Mouse (Mus musculus): ENCODE data around the gene Edc3.

Edc3 gene

GRCm38 (mm10) chr9:57708068-57708719 is at the start of gene Edc3:
Gene Edc3 (plus strand): TSS chr9:57708540.
- peak; percentile 91 for DNase-seq

GRCm38 (mm10) chr9:57658970-57659369 is 49.4 kb upstream of the Edc3 start:
- DNase-seq = no peak

- peak; percentile 77 for DNase-seq
Observed at GRCm38 (mm10) chr9:57659774-57660173, 48.6 kb upstream of the Edc3 start.

DNA sequence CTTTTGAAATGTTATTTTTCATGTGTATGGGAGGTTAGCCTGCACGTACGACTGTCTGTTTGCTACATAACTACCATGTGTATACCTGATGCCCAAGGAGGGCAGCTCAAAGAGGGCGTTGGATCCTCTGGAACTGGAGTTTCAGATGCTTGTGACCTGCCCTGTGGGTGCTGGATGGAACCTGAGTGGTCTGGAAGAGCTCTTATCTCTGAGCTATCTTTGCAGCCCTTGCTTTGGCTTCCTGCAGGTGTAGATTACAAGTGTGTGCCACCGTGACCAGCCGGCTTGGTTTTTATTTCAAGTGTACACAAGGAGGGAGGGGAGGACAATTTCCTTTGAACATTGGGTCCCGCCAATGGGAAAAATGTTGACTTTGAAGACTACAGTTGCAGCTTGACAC is 47.8 kb upstream of the Edc3 start:
- DNase-seq = peak; percentile 68

DNA sequence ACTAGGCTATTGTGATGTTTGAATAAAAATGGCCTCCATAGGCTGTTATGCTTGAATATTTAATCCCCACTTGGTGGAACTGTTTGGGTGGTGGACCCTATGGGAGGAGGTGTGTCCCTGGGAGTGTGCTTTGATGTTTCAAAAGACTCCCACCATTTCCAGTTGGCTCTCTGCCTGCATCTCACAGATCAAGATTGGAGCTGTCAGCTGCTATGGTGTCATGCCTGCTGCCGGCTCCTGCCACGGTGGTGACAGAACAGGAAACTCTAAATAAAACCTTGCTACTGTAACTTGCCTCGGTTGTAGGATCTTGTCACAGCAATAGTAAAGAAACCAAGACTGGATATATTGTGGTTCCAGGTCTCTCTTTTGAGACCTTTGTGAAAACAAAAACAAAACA is 46.8 kb upstream of the Edc3 start:
- DNase-seq = no peak

DNA sequence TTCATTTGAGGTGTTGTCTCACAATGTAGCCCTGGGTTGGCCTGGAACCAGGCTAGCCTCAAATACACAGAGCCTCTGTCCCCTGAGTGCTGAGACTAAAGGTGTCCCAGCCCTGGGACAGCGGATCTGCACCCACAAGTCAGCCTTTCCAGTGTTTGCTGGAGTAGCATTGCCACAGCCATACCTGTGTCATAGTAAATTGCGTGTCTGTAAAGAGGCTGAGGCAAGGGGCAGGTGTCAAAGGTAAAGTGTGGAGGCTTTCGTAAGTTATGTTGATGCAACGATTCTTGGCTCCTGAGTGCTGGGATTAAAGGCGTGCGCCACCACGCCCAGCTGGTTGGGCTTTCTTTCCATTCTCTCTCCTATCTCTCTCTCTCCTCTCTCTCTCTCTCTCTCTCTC is 43.7 kb upstream of the Edc3 start:
- no peak for DNase-seq

- no peak for DNase-seq
Observed at GRCm38 (mm10) chr9:57666536-57666935, 41.8 kb upstream of the Edc3 start.

DNA sequence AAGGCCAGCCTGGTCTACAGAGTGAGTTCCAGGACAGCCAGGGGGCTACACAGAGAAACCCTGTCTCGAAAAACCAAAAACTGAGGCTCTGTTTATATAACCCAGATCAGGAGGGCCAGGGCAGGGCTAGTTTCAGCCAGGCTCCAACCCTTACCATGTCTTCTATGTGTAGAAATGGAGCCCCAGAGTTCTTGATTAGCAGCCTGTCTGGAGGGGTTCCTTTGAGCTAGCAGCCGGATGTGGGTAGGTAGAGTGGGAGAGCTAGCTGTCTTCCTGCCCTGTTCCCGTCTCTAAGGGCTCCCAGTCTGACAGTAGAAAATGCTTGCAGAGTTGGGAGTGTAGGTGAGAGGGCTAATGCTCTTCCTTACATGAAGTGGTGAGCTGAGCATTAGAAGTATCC is 41.2 kb upstream of the Edc3 start:
- DNase-seq = no peak

GRCm38 (mm10) chr9:57667817-57668216 is 40.5 kb upstream of the Edc3 start:
- DNase-seq = no peak

DNA sequence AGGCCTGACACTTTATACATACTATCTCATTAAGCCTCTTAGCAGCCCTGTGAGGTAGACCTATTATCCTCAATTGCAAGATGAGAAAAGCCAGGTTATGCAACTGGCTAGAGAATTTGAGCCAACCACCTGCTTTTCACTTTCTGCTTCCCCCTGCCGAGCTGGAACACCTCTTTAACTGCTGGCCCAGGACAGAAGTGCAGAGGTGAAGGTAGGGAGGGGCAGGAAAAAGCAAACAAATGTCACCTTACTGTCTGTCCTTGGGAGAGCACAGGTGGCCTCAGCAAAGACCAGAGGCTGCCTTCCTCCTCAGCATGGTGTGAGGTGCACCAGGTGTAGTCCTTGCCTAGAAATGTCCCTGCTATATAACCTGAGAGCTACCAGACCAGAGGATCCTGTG is 40.1 kb upstream of the Edc3 start:
- DNase-seq = no peak

DNA sequence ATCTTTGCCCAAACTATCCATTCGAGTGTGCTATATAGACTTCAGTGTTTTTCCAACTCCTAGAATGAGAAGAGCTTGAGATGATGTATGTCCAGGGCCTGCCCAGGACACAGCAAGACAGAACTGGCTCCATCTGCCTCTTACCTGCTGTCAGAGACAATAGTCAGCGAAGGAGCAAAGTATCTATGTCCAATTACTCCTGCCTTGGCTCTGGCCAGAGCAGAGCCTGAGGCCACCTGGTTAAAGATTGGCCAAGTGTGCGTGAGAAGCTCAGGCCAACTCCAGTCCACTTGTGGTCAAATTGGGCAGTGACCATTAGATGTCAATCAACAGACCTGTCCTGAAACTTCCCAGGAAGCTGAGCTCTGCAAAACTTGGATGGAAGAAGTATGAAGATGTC is 38.8 kb upstream of the Edc3 start:
- no peak for DNase-seq

GRCm38 (mm10) chr9:57671037-57671436 is 37.3 kb upstream of the Edc3 start:
- no peak for DNase-seq

GRCm38 (mm10) chr9:57671500-57671899 is 36.8 kb upstream of the Edc3 start:
- peak; percentile 40 for DNase-seq

DNA sequence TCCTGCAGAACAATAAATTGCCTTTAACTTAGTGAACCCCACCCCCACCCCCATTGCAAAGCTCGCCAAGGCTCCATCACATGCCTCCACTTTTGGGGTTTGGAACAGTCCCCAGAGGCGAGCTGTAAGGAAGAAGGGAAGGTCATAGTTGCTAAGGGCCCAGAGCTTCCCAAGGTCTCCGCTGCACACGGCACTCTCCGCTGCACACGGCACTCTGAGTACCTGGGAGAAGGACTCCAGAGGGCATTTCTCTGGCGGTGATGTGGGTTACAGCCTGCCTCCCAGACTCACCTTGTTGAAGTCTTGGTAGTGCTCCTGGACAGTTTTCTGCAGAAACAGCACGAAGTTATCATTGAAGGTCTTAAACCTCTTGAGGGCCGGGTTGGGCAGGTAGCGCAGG is 26.9 kb upstream of the Edc3 start:
- no peak for DNase-seq

GRCm38 (mm10) chr9:57683520-57683919 is 24.8 kb upstream of the Edc3 start, which contains the start of gene Cyp1a2:
Gene Cyp1a2 (minus strand): TSS chr9:57683703.
- no peak for DNase-seq

DNA sequence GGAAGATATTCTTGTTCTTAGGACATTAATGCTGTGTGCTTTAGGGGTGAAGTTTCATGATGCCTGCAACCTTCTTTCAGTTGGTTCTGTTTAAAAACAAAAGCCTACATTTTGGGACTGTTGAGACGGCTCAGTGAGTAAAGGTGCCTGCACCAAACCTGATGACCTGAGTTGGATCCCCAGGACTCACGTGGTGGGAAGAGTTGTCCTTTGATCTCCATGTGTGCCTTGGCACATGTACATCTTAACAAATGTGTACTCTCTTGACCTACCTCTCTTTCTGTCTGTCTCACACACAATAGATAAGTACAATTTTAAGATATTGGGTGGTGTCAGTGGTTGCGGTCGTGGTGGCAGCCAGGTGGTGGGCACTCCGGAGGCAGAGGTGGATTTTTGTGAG is 22.3 kb upstream of the Edc3 start:
- no peak for DNase-seq

- no peak for DNase-seq
Observed at GRCm38 (mm10) chr9:57687751-57688150, 20.6 kb upstream of the Edc3 start, which contains the start of gene Cyp1a1. Gene Cyp1a1 (plus strand): TSS chr9:57687928.

GRCm38 (mm10) chr9:57688158-57688557 is 20.2 kb upstream of the Edc3 start:
- peak; percentile 68 for DNase-seq

GRCm38 (mm10) chr9:57688606-57689005 is 19.7 kb upstream of the Edc3 start:
- DNase-seq = no peak

DNA sequence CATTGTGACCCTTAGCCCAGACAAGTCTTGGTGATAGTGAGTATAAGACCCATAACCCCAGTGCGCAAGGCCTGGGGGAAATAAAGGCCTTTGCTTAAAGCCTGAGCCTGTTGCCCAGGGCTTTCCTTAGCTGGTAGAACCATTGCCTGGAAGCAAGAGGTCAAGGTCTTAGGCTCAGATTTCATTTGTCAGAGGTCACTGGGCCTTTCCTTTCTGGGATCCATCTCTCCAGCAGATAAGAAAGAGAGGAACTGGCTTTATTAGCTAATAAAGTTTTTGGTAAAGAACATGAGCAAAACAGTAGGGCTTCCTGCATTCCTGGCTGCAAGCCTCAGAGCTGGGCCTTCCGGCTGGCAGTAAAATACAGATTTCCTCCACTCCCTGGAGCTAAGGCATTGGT is 14.2 kb upstream of the Edc3 start:
- DNase-seq = no peak

DNA sequence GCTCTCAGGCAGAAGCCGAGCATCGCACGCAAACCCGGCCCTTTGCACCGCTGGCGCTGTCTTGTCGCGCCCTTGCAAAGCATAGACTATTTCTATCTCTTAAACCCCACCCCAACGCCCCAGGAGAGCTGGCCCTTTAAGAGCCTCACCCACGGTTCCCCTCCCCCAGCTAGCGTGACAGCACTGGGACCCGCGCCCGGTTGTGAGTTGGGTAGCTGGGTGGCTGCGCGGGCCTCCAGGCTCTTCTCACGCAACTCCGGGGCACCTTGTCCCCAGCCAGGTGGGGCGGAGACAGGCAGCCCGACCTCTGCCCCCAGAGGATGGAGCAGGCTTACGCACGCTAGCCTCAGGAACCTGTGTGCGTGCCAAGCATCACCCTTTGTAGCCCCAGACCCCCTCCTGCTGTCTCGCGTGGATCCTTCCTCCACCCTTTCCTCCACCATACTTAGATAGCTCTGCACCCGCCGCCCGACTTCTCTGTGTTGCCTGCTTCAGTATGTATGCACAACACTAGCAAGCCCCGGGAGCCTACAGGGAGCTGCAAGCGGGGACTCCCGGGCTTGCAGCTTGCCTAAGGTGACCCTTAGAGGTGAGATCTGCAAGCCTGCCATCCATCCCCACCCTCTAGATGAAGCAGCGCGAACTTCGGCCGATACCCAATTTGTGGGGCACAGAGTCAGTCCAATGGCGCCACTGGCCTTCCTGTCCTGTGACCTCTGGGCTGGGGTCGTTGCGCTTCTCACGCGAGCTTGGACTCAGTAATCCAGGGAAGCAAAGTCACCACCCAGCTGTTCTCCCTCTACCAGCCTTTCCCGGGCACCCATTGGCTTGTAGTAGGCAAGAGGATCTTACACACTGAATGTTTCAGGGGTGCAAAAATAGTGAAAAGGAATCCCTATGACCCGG is 11.7 kb upstream of the Edc3 start:
- peak; percentile 42 for DNase-seq

DNA sequence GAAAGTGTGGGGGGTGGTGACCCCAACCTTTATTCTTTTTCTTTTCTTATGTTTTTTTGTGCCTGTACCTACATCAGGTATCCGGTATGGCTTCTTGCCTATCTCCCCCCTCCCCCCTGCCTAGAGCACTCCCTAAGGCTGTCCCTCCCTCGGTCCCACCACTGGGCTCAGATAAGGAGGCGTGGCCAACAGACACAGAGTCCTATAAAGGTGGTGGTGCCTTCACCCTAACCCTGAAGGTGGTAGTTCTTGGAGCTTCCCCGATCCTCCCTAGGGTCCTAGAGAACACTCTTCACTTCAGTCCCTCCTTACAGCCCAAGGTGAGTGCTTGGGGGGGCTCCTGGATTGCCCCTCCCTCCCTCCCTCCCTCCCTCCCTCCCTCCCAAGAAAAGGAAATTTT is 11.0 kb upstream of the Edc3 start:
- peak; percentile 66 for DNase-seq

DNA sequence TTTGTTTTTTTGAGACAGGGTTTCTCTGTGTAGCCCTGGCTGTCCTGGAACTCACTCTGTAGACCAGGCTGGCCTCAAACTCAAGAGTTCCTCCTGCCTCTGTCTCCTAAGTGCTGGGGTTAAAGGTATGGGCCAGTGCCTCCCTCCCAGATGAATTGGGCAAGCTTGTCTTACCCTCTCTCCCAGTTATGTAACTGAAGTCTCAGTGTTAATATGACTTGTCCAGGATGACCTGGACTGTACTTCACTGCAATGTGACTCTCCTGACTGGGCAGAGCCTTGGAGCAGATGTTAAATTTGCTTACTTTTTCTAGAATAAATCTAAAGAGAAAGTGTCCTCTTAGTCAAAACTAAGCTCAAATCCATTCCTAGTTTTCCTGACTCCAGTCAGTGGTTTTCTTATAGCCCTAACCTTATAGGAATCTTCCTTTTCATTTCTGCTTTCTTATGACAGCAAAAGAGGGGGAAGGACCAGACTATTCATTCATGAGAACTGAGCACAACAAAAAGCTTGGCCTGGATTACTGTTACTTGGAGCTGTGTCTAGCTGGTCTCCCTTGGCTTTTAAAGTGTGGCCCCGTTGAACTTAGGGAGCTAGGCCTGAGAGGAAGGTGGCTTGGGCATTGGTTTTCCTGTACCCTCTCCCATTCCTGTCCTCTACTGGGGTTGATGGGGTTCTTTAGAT is 9.7 kb upstream of the Edc3 start:
- DNase-seq = no peak

DNA sequence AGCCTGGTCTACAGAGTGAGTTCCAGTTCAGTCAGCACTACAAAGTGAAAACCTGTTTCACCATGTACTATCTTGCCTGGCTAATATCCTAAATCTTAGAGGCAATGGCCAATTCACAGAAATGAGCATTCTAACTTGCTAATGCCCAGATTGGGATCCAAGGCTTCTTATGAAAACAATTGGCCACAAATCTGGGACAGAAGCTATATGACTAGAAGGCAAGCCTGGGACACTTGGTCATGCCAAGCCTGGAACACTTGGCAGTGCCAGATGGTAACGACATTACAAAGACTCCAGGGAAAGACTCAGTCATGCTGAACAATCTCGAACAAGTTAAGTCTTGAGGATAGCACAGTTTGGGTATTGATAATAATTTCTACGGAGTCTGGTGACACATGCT is 1.8 kb upstream of the Edc3 start:
- no peak for DNase-seq
